Mouse (Mus musculus): ENCODE results near the gene Slc38a3. TPM values are rescaled to one million over a fixed set of nuclear protein-coding genes. Genes with fewer than 3 reads are reported as not detected.

Slc38a3 gene
- polyA plus RNA-seq, 1 experiment from 2014 or later = 2.8 TPM

DNA sequence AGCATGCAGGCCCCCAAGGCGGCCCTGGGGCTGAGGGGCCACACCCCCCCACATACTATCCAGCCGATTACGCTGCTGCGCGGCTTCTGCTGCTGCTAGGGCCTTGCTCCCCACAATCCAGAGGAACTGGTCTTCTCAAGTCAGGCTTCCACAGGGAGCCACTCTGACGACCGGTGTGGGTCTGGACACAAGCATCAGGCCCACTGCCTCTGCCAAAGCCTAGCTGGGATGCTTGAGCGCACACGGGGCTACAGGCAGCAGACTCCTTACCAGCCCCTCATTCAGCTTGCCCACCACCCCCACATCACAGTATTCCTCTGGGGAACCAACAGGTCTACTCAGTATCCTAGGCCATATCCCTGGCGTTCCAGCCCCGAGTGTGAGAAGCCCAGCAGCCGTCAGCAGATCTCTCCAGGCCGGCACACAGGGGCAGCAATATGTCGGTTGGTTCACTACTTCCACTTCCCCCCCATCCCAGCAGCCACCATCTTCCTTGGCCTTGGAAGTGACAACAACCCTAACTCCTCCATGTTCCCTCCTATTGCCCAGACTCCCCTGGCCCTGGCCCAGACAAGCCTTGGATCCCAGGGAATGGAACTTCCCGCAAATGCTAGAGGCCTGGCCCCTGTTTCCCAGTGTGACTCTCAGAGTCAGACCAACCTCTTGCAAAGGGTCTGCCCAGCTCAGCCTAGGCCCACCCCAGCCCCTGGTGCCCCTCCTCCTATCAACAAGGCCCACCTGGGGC is 35.5 kb downstream of the Slc38a3 start:
- Histone ChIP-seq H3K4me1 (ENCODE audit: control insufficient read depth, insufficient read depth, low read length) (peaks cover 60% of the 10 kb centered on the region), H3K27me3 (ENCODE audit: control insufficient read depth, insufficient read depth, low read length) (no peaks in the 10 kb centered on the region), H3K4me2 (peak overlapping the region; percentile 100), H3K36me3 (ENCODE audit: control insufficient read depth, insufficient read depth, low read length) (no peaks in the 10 kb centered on the region; the same call in 1 of the 2 replicates), H3K4me3 (ENCODE audit: low read depth, low read length) (peak overlapping the region; percentile 97), H3K27ac (ENCODE audit: low read depth, low read length) (peak overlapping the region; percentile 90), H3K9ac (ENCODE audit: low read depth, low read length) (peak overlapping the region; percentile 94), H3K9me3 (replicated peaks; ENCODE audit: control insufficient read depth, low read length) (no peaks in the 10 kb centered on the region)
- 2% methylated on average over 15 of the region's 15 CpGs for WGBS (ENCODE audit: insufficient replicate concordance)
- no peak for ATAC-seq (replicated peaks; ENCODE audit: insufficient number of reproducible peaks, low FRiP score, low TSS enrichment)

DNA sequence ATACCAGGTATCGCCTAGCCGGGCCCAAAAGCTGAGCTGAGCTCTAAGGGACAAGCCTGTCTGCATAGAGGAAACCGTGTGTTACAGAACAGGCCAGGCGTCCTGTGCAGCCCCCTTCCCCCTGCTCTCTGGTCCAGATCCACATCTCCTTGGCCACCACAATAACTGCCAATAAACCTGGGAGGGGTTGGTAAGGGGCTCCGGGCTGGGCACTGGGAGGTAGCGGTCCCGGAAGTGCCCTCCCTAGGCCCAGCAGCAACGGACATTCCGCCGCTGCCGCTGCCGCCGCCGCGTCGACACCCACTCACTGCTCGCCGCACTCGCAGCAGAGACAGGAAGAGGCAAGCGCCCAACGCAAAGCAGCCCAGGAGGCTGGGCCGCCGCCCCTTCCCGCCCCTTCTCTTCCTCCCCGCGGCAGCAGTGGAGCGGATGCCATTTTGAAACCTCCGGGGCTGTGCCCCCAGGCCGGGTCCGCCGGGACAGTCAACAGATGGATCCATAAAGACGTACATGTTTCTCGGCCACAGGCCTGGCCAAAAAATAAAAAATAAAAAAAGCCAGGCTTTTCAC is 36.2 kb downstream of the Slc38a3 start:
- Histone ChIP-seq H3K9ac (ENCODE audit: low read depth, low read length) (peak overlapping the region; percentile 94), H3K4me3 (ENCODE audit: low read depth, low read length) (peak overlapping the region; percentile 97), H3K4me1 (ENCODE audit: control insufficient read depth, insufficient read depth, low read length) (peaks cover 66% of the 10 kb centered on the region), H3K27ac (ENCODE audit: low read depth, low read length) (peak overlapping the region; percentile 90), H3K36me3 (ENCODE audit: control insufficient read depth, insufficient read depth, low read length) (no peaks in the 10 kb centered on the region; the same call in 1 of the 2 replicates), H3K4me2 (peak overlapping the region; percentile 100), H3K27me3 (ENCODE audit: control insufficient read depth, insufficient read depth, low read length) (no peaks in the 10 kb centered on the region), H3K9me3 (replicated peaks; ENCODE audit: control insufficient read depth, low read length) (no peaks in the 10 kb centered on the region)
- ATAC-seq (replicated peaks; ENCODE audit: insufficient number of reproducible peaks, low FRiP score, low TSS enrichment) = peak; percentile 32
- WGBS (ENCODE audit: insufficient replicate concordance) = 2% methylated on average over 33 of the region's 33 CpGs

DNA sequence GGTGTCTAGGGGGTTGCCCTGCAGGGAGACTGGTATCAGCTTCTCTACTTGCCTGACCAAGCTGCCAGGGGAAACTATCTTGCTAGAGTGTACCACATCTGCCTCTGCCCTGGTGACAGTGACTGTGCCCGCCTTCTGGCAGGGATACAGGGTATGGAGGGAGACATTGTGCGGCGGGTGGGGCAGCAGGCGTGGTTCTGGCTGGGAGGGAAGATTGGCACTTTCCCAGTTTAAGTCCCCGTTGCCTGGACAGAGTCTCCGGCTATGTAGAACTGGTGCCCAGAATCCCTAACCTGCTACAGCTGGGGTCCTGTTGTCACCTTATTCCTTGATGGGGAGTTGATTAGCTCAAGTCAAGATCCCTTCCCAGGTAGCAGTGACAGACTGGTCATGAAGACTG is 36.9 kb downstream of the Slc38a3 start:
- H3K27me3 ChIP-seq (ENCODE audit: control insufficient read depth, insufficient read depth, low read length) = no peaks in the 10 kb centered on the region
- WGBS (ENCODE audit: insufficient replicate concordance) = 74% methylated on average over 6 of the region's 6 CpGs
- H3K27ac ChIP-seq (ENCODE audit: low read depth, low read length) = peak overlapping the region; percentile 90
- peak overlapping the region; percentile 97 for H3K4me3 ChIP-seq (ENCODE audit: low read depth, low read length)
- H3K36me3 ChIP-seq (ENCODE audit: control insufficient read depth, insufficient read depth, low read length) = no peaks in the 10 kb centered on the region; the same call in 1 of the 2 replicates
- ATAC-seq (replicated peaks; ENCODE audit: insufficient number of reproducible peaks, low FRiP score, low TSS enrichment) = no peak
- H3K4me1 ChIP-seq (ENCODE audit: control insufficient read depth, insufficient read depth, low read length) = peaks cover 72% of the 10 kb centered on the region
- peak overlapping the region; percentile 100 for H3K4me2 ChIP-seq
- no peaks in the 10 kb centered on the region for H3K9me3 ChIP-seq (replicated peaks; ENCODE audit: control insufficient read depth, low read length)
- H3K9ac ChIP-seq (ENCODE audit: low read depth, low read length) = peak overlapping the region; percentile 94

DNA sequence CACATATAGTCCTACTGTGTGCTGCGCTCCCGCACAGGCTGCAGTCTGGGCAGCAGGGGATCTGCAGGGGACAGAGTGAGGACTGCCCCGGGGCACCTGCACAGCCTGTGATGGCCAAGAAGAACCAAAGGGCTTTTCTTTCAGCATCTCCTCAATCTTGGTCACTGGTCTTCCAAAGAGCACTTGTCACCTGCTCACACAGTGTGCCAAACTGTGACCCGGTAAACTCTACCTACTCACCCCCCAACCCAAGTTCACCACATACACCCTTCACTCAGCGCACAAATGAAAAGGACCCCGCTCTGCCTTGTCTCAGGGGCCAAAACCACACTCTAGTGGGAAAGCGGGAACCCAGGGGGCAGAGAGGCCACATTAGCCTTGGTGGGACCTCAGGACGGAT is 37.5 kb downstream of the Slc38a3 start:
- peak overlapping the region; percentile 97; the same call in 1 of the 2 replicates for H3K4me3 ChIP-seq (ENCODE audit: low read depth, low read length)
- H3K9ac ChIP-seq (ENCODE audit: low read depth, low read length) = peak overlapping the region; percentile 58
- 85% methylated on average over 8 of the region's 8 CpGs for WGBS (ENCODE audit: insufficient replicate concordance)

DNA sequence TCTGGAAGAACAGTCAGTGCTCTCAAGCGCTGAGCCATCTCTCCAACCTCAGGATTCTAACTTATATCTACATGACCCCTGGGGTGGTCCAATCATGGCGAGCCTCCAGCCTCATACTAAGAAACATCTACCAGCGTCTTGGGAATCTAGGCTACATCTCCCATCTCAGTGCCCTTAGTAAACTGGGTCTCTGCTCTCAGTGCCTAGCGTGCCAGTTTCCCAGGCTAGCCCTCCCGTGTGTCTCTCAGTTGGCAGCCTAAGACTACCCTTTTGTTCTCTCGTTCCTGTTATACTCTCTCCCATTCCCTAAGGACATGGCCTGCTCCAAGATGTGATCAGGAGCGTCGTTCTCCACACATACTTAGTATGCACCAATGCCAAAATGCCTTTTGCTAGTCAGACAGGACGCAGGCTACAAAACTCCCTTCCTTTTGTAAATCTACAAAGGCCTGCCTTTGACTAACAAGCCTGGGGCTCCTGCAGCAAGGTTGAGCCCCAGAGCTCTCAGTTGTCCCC is 38.0 kb downstream of the Slc38a3 start:
- no peaks in the 10 kb centered on the region for H3K27me3 ChIP-seq (ENCODE audit: control insufficient read depth, insufficient read depth, low read length)
- ATAC-seq (replicated peaks; ENCODE audit: insufficient number of reproducible peaks, low FRiP score, low TSS enrichment) = no peak
- no peak overlapping the region for H3K4me3 ChIP-seq (ENCODE audit: low read depth, low read length)
- peak overlapping the region; percentile 22; the same call in 1 of the 2 replicates for H3K9ac ChIP-seq (ENCODE audit: low read depth, low read length)
- WGBS (ENCODE audit: insufficient replicate concordance) = 73% methylated on average over 9 of the region's 9 CpGs
- H3K27ac ChIP-seq (ENCODE audit: low read depth, low read length) = peak overlapping the region; percentile 29; the same call in 1 of the 2 replicates
- H3K9me3 ChIP-seq (replicated peaks; ENCODE audit: control insufficient read depth, low read length) = no peaks in the 10 kb centered on the region
- H3K4me2 ChIP-seq = no peak overlapping the region
- H3K36me3 ChIP-seq (ENCODE audit: control insufficient read depth, insufficient read depth, low read length) = no peaks in the 10 kb centered on the region; the same call in 1 of the 2 replicates
- H3K4me1 ChIP-seq (ENCODE audit: control insufficient read depth, insufficient read depth, low read length) = peaks cover 74% of the 10 kb centered on the region

More for the DNA sequence above, 37.5 kb downstream of the Slc38a3 start:
- ATAC-seq (replicated peaks; ENCODE audit: insufficient number of reproducible peaks, low FRiP score, low TSS enrichment) = no peak
- Histone ChIP-seq H3K27ac (ENCODE audit: low read depth, low read length) (peak overlapping the region; percentile 29; the same call in 1 of the 2 replicates), H3K9me3 (replicated peaks; ENCODE audit: control insufficient read depth, low read length) (no peaks in the 10 kb centered on the region), H3K4me2 (peak overlapping the region; percentile 100), H3K27me3 (ENCODE audit: control insufficient read depth, insufficient read depth, low read length) (no peaks in the 10 kb centered on the region), H3K4me1 (ENCODE audit: control insufficient read depth, insufficient read depth, low read length) (peaks cover 72% of the 10 kb centered on the region), H3K36me3 (ENCODE audit: control insufficient read depth, insufficient read depth, low read length) (no peaks in the 10 kb centered on the region; the same call in 1 of the 2 replicates)

DNA sequence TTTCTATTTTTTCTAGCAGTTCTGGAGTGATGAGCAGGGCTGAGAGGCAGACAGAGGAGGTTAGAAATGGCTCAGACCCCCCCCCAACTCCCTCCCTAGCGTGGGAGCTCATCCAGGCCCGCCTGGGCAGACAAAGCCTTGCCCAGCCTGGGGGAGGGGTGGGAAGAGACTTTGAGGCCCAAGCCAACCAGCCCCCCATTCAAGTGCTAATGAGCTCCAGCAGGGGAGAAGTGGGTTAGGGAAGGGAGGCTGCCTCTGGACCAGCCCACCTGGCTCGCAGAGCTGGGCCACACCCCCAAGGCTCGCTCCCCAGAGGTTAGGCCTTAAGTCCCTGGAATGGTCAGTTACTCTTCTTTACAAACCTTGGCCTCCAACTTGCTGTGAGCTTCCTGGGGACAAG is 38.8 kb downstream of the Slc38a3 start:
- peak overlapping the region; percentile 82 for H3K27ac ChIP-seq (ENCODE audit: low read depth, low read length)
- H3K9me3 ChIP-seq (replicated peaks; ENCODE audit: control insufficient read depth, low read length) = no peaks in the 10 kb centered on the region
- WGBS (ENCODE audit: insufficient replicate concordance) = 25% methylated on average over 4 of the region's 4 CpGs
- H3K27me3 ChIP-seq (ENCODE audit: control insufficient read depth, insufficient read depth, low read length) = no peaks in the 10 kb centered on the region
- ATAC-seq (replicated peaks; ENCODE audit: insufficient number of reproducible peaks, low FRiP score, low TSS enrichment) = no peak
- no peaks in the 10 kb centered on the region; the same call in 1 of the 2 replicates for H3K36me3 ChIP-seq (ENCODE audit: control insufficient read depth, insufficient read depth, low read length)
- peak overlapping the region; percentile 42 for H3K4me2 ChIP-seq
- peaks cover 72% of the 10 kb centered on the region for H3K4me1 ChIP-seq (ENCODE audit: control insufficient read depth, insufficient read depth, low read length)
- 0 out of 2 replicates have a peak overlapping the region, but pooled peaks have one; percentile 3 for H3K4me3 ChIP-seq (ENCODE audit: low read depth, low read length)
- peak overlapping the region; percentile 58 for H3K9ac ChIP-seq (ENCODE audit: low read depth, low read length)

DNA sequence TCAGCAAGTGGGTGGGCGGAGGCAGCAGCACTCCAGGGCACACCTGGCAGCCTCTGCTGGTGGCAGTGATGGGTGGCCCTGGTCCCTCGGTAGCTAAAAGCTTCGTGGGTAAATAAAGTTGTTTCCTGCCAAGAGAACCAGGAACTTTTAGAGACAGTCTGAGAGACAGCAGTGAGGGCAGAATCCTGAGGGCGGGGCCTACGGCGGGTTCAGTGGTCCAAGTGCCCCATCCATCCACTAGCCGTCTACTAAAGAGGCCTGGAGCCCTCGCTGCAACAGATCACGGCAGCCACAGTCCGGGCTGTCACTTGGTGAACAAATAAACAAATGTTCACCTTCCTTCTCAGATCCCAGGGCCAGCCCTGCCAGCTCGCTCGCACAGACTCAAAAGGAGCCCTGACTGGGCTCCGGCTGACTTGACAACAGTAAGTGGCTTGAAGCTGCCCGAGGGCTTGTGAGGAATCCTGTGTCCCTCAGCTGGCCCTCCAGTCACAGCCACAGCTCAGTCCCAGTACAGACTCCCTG is 39.4 kb downstream of the Slc38a3 start:
- WGBS (ENCODE audit: insufficient replicate concordance) = 25% methylated on average over 14 of the region's 14 CpGs
- H3K4me2 ChIP-seq = peak overlapping the region; percentile 42
- H3K36me3 ChIP-seq (ENCODE audit: control insufficient read depth, insufficient read depth, low read length) = peaks cover 5% of the 10 kb centered on the region; the same call in 1 of the 2 replicates
- H3K9me3 ChIP-seq (replicated peaks; ENCODE audit: control insufficient read depth, low read length) = no peaks in the 10 kb centered on the region
- peaks cover 76% of the 10 kb centered on the region for H3K4me1 ChIP-seq (ENCODE audit: control insufficient read depth, insufficient read depth, low read length)
- peak overlapping the region; percentile 82 for H3K27ac ChIP-seq (ENCODE audit: low read depth, low read length)
- ATAC-seq (replicated peaks; ENCODE audit: insufficient number of reproducible peaks, low FRiP score, low TSS enrichment) = no peak
- H3K4me3 ChIP-seq (ENCODE audit: low read depth, low read length) = 0 out of 2 replicates have a peak overlapping the region, but pooled peaks have one; percentile 10
- H3K9ac ChIP-seq (ENCODE audit: low read depth, low read length) = peak overlapping the region; percentile 58
- H3K27me3 ChIP-seq (ENCODE audit: control insufficient read depth, insufficient read depth, low read length) = no peaks in the 10 kb centered on the region

GRCm38 (mm10) chr9:107629411-107629730 is 40.0 kb downstream of the Slc38a3 start:
- Histone ChIP-seq H3K4me2 (peak overlapping the region; percentile 32), H3K4me1 (ENCODE audit: control insufficient read depth, insufficient read depth, low read length) (peaks cover 82% of the 10 kb centered on the region), H3K36me3 (ENCODE audit: control insufficient read depth, insufficient read depth, low read length) (peaks cover 5% of the 10 kb centered on the region; the same call in 1 of the 2 replicates), H3K27me3 (ENCODE audit: control insufficient read depth, insufficient read depth, low read length) (no peaks in the 10 kb centered on the region), H3K27ac (ENCODE audit: low read depth, low read length) (peak overlapping the region; percentile 57), H3K9me3 (replicated peaks; ENCODE audit: control insufficient read depth, low read length) (no peaks in the 10 kb centered on the region), H3K9ac (ENCODE audit: low read depth, low read length) (no peak overlapping the region), H3K4me3 (ENCODE audit: low read depth, low read length) (no peak overlapping the region)
- WGBS (ENCODE audit: insufficient replicate concordance) = 37% methylated on average over 4 of the region's 4 CpGs
- ATAC-seq (replicated peaks; ENCODE audit: insufficient number of reproducible peaks, low FRiP score, low TSS enrichment) = no peak
